Mouse (Mus musculus): ENCODE data around the gene Ccdc130. TPM values are rescaled to one million over a fixed set of nuclear protein-coding genes. Genes with fewer than 3 reads are reported as not detected.
A peak's percentile ranks its signal among the peaks of the same experiment; 100 is the strongest.

The Ccdc130 gene
- total RNA-seq (2021) = 10 to 100 TPM in 1 of 2 experiments, 1 to 10 TPM in 1; 9.6 to 10.1 TPM
- long read RNA-seq, experiment 1, transcript Ccdc130-202 (10 exons, 2,119 nt) = major isoform, 5 of 7 reads
- long read RNA-seq, experiment 1, partial matches to known transcripts = 1 of 7 reads
- long read RNA-seq, experiment 1, other reads (novel, unspliced or antisense) = 0 of 7 reads
- long read RNA-seq, experiment 2, partial matches to known transcripts = 2 of 6 reads
- long read RNA-seq, experiment 2, other reads (novel, unspliced or antisense) = 0 of 6 reads

GRCm38 (mm10) chr8:84269950-84270773 lies at the start of gene Ccdc130:
Gene Ccdc130, minus strand, starts transcription at chr8:84270380.
- peak; percentile 100 for DNase-seq
- intact Hi-C loops (cut with DNase I; ENCODE audit: low total_unique reads) = no loop called here

- DNase-seq = no peak
- intact Hi-C loops (cut with DNase I; ENCODE audit: low total_unique reads) = no loop called here
These were observed 38.2 kb upstream of the Ccdc130 start for GRCm38 (mm10) chr8:84308376-84308775.

GRCm38 (mm10) chr8:84303951-84304350 lies 33.8 kb upstream of the Ccdc130 start:
- no peak for DNase-seq
- intact Hi-C loops (cut with DNase I; ENCODE audit: low total_unique reads) = no loop called here

- intact Hi-C loops (cut with DNase I; ENCODE audit: low total_unique reads) = no loop called here
- no peak for DNase-seq
These were observed 27.0 kb upstream of the Ccdc130 start for GRCm38 (mm10) chr8:84297029-84297785.

- DNase-seq = peak; percentile 39
These were observed 21.5 kb upstream of the Ccdc130 start for GRCm38 (mm10) chr8:84291688-84292087.

GRCm38 (mm10) chr8:84291086-84291485 lies 20.9 kb upstream of the Ccdc130 start:
- DNase-seq = no peak
- intact Hi-C loops (cut with DNase I; ENCODE audit: low total_unique reads) = no loop called here

More at GRCm38 (mm10) chr8:84291688-84292087, 21.5 kb upstream of the Ccdc130 start:
- intact Hi-C loops (cut with DNase I; ENCODE audit: low total_unique reads) = loop anchor here (2.0 kb wide), 1 partner anchor 65 kb away; no protein-coding TSS in a partner anchor

- intact Hi-C loops (cut with DNase I; ENCODE audit: low total_unique reads) = loop anchor here (10.0 kb wide), 1 partner anchor 104 kb away; the partner anchor contains the start of gene Nanos3
- no peak for DNase-seq
These were observed 18.7 kb upstream of the Ccdc130 start for GRCm38 (mm10) chr8:84288892-84289291.

- DNase-seq = peak; percentile 51
- intact Hi-C loops (cut with DNase I; ENCODE audit: low total_unique reads) = loop anchor here (10.0 kb wide), 1 partner anchor 101 kb away; the partner anchor contains the start of gene Nanos3
These were observed 15.5 kb upstream of the Ccdc130 start for GRCm38 (mm10) chr8:84285665-84286064.

- DNase-seq = peak; percentile 34
- intact Hi-C loops (cut with DNase I; ENCODE audit: low total_unique reads) = loop anchor here (10.0 kb wide), 1 partner anchor 100 kb away; the partner anchor contains the start of gene Nanos3
These were observed 14.5 kb upstream of the Ccdc130 start for GRCm38 (mm10) chr8:84284608-84285063.

- intact Hi-C loops (cut with DNase I; ENCODE audit: low total_unique reads) = loop anchor here (10.0 kb wide), 1 partner anchor 96 kb away; the partner anchor contains the start of gene Nanos3
- DNase-seq = no peak
These were observed 10.6 kb upstream of the Ccdc130 start for GRCm38 (mm10) chr8:84280777-84281176.

- DNase-seq = no peak
- intact Hi-C loops (cut with DNase I; ENCODE audit: low total_unique reads) = no loop called here
These were observed 6.3 kb upstream of the Ccdc130 start for GRCm38 (mm10) chr8:84276447-84276846.

GRCm38 (mm10) chr8:84273968-84274367 lies 3.8 kb upstream of the Ccdc130 start:
- no peak for DNase-seq
- intact Hi-C loops (cut with DNase I; ENCODE audit: low total_unique reads) = no loop called here

GRCm38 (mm10) chr8:84272302-84272701 lies 2.1 kb upstream of the Ccdc130 start:
- intact Hi-C loops (cut with DNase I; ENCODE audit: low total_unique reads) = no loop called here
- DNase-seq = no peak

GRCm38 (mm10) chr8:84261098-84261497 lies 9.1 kb downstream of the Ccdc130 start:
- intact Hi-C loops (cut with DNase I; ENCODE audit: low total_unique reads) = no loop called here

GRCm38 (mm10) chr8:84256822-84257610 lies 13.2 kb downstream of the Ccdc130 start, which contains the start of gene Mri1:
Gene Mri1, minus strand, starts transcription at chr8:84257326.
- peak; percentile 88 for DNase-seq
- intact Hi-C loops (cut with DNase I; ENCODE audit: low total_unique reads) = no loop called here

More at GRCm38 (mm10) chr8:84261098-84261497, 9.1 kb downstream of the Ccdc130 start:
- no peak for DNase-seq

GRCm38 (mm10) chr8:84256458-84256821 lies 13.7 kb downstream of the Ccdc130 start:
- intact Hi-C loops (cut with DNase I; ENCODE audit: low total_unique reads) = no loop called here
- no peak for DNase-seq

GRCm38 (mm10) chr8:84255858-84256257 lies 14.3 kb downstream of the Ccdc130 start:
- no peak for DNase-seq
- intact Hi-C loops (cut with DNase I; ENCODE audit: low total_unique reads) = no loop called here

GRCm38 (mm10) chr8:84249257-84250170 lies 20.7 kb downstream of the Ccdc130 start, which contains the start of gene D8Ertd738e:
Gene D8Ertd738e, minus strand, starts transcription at chr8:84249719.
- intact Hi-C loops (cut with DNase I; ENCODE audit: low total_unique reads) = loop anchor here (5.0 kb wide), 1 partner anchor 618 kb away; no protein-coding TSS in a partner anchor
- DNase-seq = peak; percentile 85
